Mouse (Mus musculus) forelimb bud, embryonic 11.5 days (tissue): ENCODE measurements around the gene OR5BS1P.
"Not testable (repeated sequence)": the region's sequence is repeated elsewhere in the genome, so short reads cannot be mapped to it uniquely, and the experiment has no call there.

Experiments used
- DNase-seq: peaks from one replicate; pipeline ENCODE4 v3.0.0-alpha.2; 2012; ENCODE audit warnings: low read depth, low spot score

Gene OR5BS1P

DNA sequence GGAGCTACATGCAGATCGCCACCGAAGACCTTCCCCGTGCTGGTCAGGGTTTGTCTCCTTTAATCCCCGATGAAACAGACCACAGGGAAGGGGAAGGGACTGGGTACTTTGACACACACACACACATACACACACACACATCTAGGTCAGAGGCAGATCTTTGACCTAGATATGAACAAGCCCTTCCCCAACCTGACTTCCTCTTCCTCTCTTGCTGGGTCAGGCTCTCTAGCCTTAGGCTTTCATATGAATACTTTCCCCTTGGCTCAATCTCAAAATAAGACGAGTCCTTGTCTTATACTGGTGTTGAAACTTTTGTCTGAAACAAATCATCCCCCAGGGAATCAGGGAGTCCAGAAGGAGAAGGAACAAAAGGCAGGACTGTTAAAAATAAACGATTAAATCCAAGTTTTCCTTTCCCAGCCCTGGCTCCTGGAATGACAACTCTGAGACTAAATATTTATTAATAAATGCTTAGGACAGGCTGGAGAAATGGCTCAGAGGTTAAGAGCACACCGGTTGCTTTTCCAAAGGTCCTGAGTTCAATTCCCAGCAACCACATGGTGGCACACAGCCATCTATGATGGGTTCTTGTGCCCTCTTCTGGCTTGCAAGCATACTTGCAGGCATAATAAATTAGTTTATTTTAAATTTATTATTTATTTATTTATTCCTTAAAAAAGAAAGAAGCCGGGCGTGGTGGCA is 36.7 kb downstream of the OR5BS1P start:
- DNase-seq, result no peak

DNA sequence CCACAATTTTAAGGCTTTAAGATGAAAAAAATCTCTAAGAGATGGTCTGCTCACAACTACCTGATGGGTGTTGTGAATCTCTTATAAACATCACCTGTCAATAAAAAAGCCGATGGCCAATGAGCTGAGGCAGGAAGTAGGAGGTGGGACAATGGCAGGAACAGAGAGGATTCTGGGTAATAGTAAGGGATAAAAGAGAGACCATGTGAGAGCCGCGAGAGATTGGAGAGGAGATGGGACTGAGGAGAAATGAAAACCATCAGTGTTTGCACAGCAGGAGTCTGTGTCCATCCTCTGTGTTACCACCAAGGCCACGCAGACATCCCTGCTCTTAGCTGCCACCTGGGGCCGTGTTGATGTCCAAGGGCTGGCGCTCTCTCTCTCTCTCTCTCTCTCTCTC is 37.6 kb downstream of the OR5BS1P start:
- DNase-seq, result no peak

DNA sequence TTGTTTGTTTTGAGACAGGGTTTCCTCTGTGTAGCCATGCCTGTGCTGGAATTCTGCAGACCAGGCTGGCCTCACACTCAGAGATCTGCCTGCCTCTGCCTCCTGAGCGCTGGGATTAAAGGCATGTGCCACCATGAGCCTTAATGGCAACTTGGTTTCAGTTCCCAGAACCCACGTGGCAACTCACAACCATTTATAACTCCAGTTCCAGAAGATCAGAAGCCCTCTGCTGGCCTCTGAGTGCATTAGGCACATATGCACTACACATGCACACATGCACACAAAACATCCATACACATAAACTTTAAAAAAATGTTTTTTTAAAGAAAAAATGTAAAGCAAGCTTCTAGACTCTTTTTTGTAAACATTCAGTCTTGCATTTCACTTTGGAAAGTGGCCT is 39.7 kb downstream of the OR5BS1P start:
- DNase-seq, result no peak

DNA sequence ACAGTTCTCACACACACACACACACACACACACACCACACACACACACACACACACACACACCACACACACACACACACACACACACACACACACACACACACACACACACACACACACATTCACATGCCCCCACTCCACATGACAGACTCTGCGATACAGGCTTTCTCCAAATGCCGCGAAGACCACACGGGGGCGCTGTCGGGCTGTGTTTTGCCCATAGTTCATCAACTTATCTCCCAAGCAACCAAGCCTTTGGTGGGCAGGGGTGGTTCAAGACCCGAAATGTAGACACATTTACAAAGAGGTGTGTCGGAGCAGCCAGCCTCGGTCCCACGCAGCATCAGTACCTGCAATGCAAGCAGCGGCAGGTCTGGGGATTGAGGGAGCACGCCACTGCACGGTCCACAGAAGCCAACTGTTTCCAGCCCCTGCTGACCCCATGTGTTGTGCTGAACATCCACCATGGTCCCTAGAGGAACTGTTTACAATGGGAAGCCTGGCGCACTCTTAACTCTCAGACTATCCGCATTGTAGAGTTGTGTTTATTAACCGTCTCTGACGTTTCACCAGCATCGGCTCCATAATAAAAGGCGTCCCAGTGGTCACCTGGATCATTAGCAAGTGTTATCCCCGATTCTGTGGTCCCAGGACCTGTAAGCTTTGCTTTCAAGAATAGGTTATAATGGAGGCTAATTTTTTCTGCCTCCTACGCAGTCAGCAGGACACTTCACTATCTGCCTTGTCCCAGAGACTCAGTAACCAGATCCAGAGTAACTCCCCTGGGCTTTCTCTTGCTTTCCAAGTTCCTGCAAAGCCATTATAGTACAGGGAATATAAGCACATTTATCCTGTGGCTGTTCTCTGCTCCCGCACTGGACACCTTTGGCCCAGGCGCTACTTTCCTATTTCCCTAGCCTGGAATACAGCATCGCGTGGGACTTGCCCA is 41.0 kb downstream of the OR5BS1P start:
- peak; percentile 67 for DNase-seq

DNA sequence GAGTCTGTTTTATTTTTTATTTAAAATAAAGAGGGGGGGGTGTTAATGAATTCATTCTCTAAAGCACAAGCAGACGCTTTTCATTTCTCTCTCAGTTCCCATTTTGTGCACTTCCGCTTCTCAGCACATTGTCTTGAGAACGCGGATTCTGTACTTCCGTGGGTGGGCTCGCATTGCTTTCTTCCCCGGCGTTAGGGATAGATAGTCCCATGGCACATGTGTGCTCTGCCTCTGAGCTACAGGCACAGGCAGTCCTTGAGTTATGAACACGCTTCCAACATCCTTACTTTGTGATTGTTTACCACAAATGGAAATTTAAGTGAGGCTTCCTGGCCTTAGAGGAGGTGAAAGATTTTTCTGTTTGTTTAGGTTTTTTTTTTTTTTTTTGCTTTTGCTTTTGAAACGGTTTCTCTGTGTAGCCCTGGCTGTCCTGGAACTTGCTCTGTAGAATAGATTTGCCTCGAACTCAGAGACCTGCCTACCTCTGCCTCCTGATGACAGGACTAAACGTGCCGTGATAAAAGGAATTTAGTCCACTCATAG is 41.8 kb downstream of the OR5BS1P start:
- DNase-seq, result no peak

DNA sequence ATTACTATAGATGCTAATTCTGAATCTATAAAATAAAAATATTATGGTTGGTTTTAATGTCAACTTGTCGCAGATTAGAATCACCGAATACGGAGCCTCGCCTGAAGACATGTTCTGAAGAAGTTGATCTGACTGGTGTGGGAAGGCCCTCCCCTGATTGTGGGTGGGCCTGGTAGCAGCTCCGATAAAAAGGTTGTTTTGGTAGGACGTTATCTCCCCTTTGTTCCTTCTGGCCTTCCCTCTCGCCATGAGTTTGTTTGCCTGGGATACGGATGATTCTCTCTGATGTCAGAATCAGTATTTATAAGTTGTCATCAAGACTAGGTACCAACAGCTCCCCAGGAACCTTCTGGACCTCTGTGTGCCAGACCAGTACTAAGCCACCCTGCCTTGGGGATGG is 42.5 kb downstream of the OR5BS1P start:
- no peak for DNase-seq

DNA sequence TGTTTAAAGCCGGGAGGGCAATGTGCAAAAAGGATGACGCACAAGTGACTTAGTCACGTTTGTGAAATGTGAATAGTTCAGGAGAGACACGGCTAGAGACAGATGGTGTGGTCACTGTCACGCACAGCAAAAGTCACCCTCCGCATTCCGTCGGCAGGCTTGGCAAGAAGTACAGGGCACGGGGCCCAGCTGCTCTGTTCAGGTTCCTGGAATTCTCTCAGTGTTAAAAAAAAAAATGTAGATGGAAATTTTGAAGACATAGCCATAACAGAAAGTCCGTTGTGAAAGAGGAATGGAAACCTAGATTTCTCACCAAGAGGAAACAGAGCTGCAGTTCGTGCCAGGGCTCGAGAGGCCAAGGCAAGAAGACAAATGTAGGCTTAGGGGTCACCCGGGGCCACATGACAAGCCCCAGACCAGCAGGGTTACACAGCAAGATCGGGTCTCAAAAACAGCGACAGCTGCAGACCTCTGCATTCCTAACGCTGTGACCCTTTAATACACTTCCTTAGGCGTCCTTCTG is 43.2 kb downstream of the OR5BS1P start:
- no peak for DNase-seq

DNA sequence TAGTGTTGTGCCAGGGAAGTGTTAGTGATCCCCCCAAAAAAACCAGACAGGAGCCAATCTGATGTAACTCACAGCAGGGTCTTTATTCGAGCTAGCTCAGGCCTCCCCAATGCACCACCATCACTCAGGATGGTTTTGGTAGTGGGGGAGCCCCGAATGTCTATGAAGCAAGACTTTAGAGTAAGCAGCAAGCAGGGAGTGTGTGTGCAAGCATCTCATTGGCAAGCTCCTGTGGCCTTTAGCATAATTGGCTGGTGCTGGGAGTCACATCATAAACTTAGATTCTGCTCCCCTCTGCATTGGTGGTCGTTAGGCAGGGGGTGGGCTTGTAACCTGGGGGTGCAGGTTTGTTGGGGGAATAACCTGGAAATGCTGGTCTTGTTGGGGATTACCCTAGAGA is 44.0 kb downstream of the OR5BS1P start:
- not testable (repeated sequence) for DNase-seq

DNA sequence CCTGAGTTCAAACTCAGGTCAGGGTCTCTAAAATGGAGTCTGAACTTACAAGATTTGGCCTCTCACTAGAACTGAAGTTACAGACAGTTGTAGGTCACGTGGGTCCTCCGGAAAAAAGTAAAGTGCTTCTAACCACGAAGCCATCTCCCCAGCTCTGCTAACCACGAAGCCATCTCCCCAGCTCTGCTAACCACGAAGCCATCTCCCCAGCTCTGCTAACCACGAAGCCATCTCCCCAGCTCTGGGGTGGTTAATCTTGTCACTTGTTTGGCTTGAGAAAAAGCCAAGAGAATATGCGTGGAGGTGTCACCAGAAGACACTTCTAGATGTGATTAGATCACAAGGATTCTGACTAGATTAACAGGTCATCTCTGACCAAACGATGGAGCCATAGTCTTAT is 44.5 kb downstream of the OR5BS1P start:
- DNase-seq, result no peak

DNA sequence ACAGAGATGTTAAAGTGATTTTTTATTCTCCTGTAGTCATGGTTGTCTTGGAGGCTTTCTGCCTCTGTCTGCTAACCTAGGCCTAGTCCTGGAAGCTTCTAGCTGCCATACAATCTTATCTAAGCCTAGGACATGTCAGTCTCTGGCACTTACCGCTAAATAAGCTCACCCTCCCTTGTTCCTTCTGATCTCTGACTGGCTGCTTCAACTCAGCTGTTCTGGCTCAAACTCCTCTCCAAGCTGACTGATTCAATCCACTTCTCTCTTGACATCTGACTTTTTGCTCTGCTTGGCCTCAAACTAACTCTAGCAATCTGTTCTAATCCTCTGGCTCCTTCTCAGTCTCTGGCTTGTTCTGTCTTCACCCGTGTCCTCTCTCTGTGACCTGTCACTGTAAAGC is 45.1 kb downstream of the OR5BS1P start:
- DNase-seq, result not testable (repeated sequence)

DNA sequence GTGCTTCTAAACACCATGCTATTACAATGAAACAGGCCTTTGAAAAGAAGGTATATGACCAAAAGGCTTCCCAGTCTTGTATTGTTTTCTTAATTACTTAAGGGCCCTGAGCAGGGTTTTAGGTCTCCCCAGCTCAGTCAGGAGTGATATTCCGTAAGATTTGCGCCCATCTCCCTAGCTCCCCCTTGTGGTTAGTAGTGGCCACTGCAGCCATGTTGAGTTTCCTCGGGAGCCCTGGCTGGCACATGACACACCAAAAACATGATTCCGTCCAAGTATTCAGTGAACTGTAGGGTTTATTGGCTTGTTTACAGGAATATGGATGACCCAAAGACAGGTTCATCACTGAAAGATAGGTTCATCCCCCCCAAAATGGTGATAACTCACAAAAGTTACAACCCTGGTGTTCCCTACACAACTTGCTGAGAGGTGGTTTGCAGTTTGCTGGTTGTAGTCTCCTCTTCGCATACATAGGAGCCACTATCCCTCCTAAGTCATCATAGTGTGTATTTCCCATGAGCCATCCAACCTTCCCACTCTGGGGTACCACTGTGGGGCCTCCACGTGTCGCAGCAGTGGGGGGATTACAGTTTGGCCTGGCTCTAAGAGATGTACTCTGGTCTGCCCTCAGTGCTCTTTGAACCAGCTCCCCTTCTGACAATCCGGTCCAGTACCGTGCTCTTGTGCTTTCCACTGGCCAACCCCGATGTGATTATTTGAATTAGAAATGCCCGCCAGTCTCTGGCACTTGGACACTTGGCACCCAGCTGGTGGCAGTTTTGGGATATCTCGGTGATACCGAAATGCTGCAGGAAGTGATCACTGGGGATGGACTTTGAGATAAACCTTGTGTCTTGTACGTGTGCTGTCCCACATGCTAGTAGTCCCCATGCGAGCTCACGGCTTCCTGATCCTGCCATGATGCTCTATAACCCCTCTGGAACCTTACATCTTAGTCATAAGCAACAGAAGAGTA is 48.0 kb downstream of the OR5BS1P start:
- peak; percentile 46 for DNase-seq

DNA sequence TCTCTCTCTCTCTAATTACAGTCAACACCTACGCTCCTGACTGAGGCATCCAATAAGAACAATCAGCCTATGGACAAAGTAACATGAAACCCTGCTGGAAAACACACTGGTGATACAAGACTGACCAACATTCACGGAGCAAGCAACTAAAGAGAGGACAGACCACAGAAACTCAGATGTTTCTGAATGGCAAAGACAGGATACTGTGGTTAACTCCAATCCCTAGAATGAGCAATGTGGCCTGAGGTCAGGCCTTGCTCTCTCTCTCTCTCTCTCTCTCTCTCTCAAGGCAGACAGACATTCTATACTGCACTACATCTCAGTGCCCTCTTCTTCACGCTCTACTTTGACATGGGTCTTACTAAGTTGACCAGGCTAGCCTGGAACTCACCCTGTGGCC is 51.5 kb downstream of the OR5BS1P start:
- no peak for DNase-seq

DNA sequence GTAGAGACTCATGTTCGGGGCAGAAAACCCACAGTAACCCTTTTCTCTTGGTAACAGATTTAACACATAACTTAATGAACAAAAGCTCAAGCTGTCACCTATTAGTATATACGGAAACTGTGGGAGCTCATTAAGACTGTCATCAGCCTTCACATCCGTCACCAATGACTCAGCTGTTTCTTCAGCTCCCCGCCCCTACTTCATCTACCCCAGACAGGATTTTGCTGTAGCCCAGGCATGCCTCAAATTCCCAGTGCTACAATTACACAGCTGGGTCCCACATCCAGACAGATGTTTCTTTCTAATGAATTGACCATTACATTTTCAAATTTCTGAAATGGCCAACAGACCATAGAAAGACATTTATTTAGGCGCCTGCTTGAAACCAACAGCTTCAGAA is 56.4 kb downstream of the OR5BS1P start:
- no peak for DNase-seq

DNA sequence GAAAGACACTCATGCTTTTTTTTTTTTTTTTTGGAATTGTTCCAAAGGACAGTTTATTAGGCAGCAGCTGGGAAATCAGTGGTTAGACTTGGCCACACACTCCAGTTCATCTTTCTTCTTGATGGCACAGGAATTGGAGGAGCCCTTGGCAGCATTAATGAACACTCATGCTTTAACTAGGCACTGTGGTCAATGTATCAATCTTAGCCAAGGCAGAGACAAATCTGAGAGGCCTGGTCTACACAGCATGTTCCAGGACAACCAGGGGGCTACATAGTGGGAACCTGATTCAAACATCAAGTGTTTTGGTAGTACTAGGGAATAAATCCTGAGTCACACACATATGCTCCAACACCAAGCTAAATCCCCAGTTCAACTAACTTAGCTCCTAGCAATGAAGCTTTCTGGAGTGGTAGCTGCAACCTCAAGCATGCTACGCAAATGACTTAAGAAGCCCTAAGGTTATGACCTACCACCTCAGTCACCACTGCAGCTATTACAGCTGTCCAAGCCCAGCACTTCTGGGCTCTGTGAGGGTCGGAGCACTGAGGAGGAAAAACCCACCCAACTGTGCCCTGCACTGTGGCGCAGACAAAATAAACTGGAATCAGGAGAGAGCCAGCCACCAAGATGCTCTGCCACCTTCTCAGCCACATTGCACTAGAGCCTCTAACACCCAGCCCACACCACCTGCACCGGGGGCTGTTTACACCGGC is 57.5 kb downstream of the OR5BS1P start:
- DNase-seq, result no peak

DNA sequence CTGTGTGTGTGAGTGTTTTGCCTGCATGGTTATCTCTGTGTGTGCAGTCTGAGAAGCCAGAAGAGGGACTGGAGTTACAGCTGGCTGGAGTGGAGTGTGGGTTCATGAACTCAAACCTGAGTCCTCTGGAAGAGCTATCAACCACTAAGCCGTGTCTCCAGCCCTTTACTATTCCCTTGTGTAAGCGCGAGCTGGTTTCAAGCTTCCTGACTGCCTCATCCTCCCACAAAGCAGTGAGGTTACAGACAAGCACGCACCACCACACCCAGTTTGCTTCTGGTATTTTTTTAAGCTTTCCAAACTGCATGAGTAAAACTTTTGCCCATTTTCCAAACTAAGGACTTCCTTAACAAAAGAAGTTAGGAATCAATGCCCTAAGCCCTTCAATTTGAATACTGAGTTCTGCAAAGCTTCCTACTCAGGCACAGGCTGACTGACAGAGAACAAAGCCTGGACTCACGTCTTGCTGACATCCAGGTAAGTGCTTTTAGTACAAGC is 58.4 kb downstream of the OR5BS1P start:
- DNase-seq, result no peak
